Mouse (Mus musculus): Measurements from ENCODE around the gene Nav2. TPM values are rescaled to one million over a fixed set of nuclear protein-coding genes. Genes with fewer than 3 reads are reported as not detected.

Gene Nav2
- polyA plus RNA-seq, 1 experiment from 2014 or later: 19.7 TPM

- no peak overlapping the region for H3K27ac ChIP-seq (ENCODE audit: low read depth)
- TF ChIP-seq CTCF (IDR thresholded peaks at IDR 0.05; ENCODE audit: low read depth): no peak
- H3K36me3 ChIP-seq (ENCODE audit: insufficient read depth): no peaks in the 10 kb centered on the region
- ATAC-seq (ENCODE audit: insufficient read depth) (no peak), DNase-seq (no peak)
- 88% methylated on average over 3 of the region's 3 CpGs for WGBS
- H3K4me1 ChIP-seq (ENCODE audit: insufficient read depth): no peaks in the 10 kb centered on the region
- no peak overlapping the region for H3K4me2 ChIP-seq
- no peak overlapping the region for H3K4me3 ChIP-seq (ENCODE audit: low read depth, low read length)
- no peaks in the 10 kb centered on the region for H3K9me3 ChIP-seq (ENCODE audit: low read depth, low read length)
- no peak overlapping the region for H3K9ac ChIP-seq
- no peaks in the 10 kb centered on the region for H3K27me3 ChIP-seq (ENCODE audit: insufficient read depth, low read length)
These were observed 450.6 kb downstream of the Nav2 start for GRCm38 (mm10) chr7:49359120-49359519.

- no peak for TF ChIP-seq CTCF (IDR thresholded peaks at IDR 0.05; ENCODE audit: low read depth)
These were observed 452.1 kb downstream of the Nav2 start for GRCm38 (mm10) chr7:49360597-49360996.

GRCm38 (mm10) chr7:49361465-49362090, 453.1 kb downstream of the Nav2 start:
- no peak overlapping the region for H3K4me2 ChIP-seq
- no peaks in the 10 kb centered on the region for H3K36me3 ChIP-seq (ENCODE audit: insufficient read depth)
- no peak for TF ChIP-seq CTCF (IDR thresholded peaks at IDR 0.05; ENCODE audit: low read depth)
- H3K4me3 ChIP-seq (ENCODE audit: low read depth, low read length): no peak overlapping the region
- H3K9me3 ChIP-seq (ENCODE audit: low read depth, low read length): no peaks in the 10 kb centered on the region
- no peak for ATAC-seq (ENCODE audit: insufficient read depth)
- H3K27me3 ChIP-seq (ENCODE audit: insufficient read depth, low read length): no peaks in the 10 kb centered on the region
- H3K27ac ChIP-seq (ENCODE audit: low read depth): no peak overlapping the region
- 82% methylated on average over 9 of the region's 9 CpGs for WGBS
- no peak for DNase-seq
- H3K4me1 ChIP-seq (ENCODE audit: insufficient read depth): no peaks in the 10 kb centered on the region
- no peak overlapping the region for H3K9ac ChIP-seq

More at GRCm38 (mm10) chr7:49360597-49360996, 452.1 kb downstream of the Nav2 start:
- no peaks in the 10 kb centered on the region for H3K9me3 ChIP-seq (ENCODE audit: low read depth, low read length)
- no peaks in the 10 kb centered on the region for H3K4me1 ChIP-seq (ENCODE audit: insufficient read depth)
- no peak overlapping the region for H3K4me3 ChIP-seq (ENCODE audit: low read depth, low read length)
- no peak for DNase-seq
- 65% methylated on average over 3 of the region's 3 CpGs for WGBS
- no peaks in the 10 kb centered on the region for H3K27me3 ChIP-seq (ENCODE audit: insufficient read depth, low read length)
- no peak overlapping the region for H3K4me2 ChIP-seq
- no peak overlapping the region for H3K9ac ChIP-seq
- no peak for ATAC-seq (ENCODE audit: insufficient read depth)
- H3K27ac ChIP-seq (ENCODE audit: low read depth): no peak overlapping the region
- no peaks in the 10 kb centered on the region for H3K36me3 ChIP-seq (ENCODE audit: insufficient read depth)

GRCm38 (mm10) chr7:49364486-49365162, 456.1 kb downstream of the Nav2 start:
- Histone ChIP-seq H3K27me3 (ENCODE audit: insufficient read depth, low read length) (no peaks in the 10 kb centered on the region), H3K9me3 (ENCODE audit: low read depth, low read length) (no peaks in the 10 kb centered on the region), H3K4me3 (ENCODE audit: low read depth, low read length) (no peak overlapping the region), H3K27ac (ENCODE audit: low read depth) (no peak overlapping the region), H3K4me1 (ENCODE audit: insufficient read depth) (no peaks in the 10 kb centered on the region), H3K9ac (no peak overlapping the region), H3K4me2 (no peak overlapping the region), H3K36me3 (ENCODE audit: insufficient read depth) (no peaks in the 10 kb centered on the region)
- WGBS: 80% methylated on average over 13 of the region's 13 CpGs
- DNase-seq: no peak
- no peak for ATAC-seq (ENCODE audit: insufficient read depth)
- no peak for TF ChIP-seq CTCF (IDR thresholded peaks at IDR 0.05; ENCODE audit: low read depth)

GRCm38 (mm10) chr7:49368590-49368989, 460.1 kb downstream of the Nav2 start:
- ATAC-seq (ENCODE audit: insufficient read depth): no peak
- H3K27ac ChIP-seq (ENCODE audit: low read depth): no peak overlapping the region

GRCm38 (mm10) chr7:49369006-49369405, 460.5 kb downstream of the Nav2 start:
- Histone ChIP-seq H3K4me1 (ENCODE audit: insufficient read depth) (no peaks in the 10 kb centered on the region), H3K4me2 (no peak overlapping the region), H3K27me3 (ENCODE audit: insufficient read depth, low read length) (no peaks in the 10 kb centered on the region), H3K27ac (ENCODE audit: low read depth) (no peak overlapping the region), H3K9me3 (ENCODE audit: low read depth, low read length) (no peaks in the 10 kb centered on the region), H3K36me3 (ENCODE audit: insufficient read depth) (no peaks in the 10 kb centered on the region), H3K4me3 (ENCODE audit: low read depth, low read length) (no peak overlapping the region), H3K9ac (no peak overlapping the region)
- 46% methylated on average over 3 of the region's 3 CpGs for WGBS
- ATAC-seq (ENCODE audit: insufficient read depth) (no peak), DNase-seq (no peak)
- TF ChIP-seq CTCF (IDR thresholded peaks at IDR 0.05; ENCODE audit: low read depth): no peak

More at GRCm38 (mm10) chr7:49368590-49368989, 460.1 kb downstream of the Nav2 start:
- no peaks in the 10 kb centered on the region for H3K4me1 ChIP-seq (ENCODE audit: insufficient read depth)
- H3K4me2 ChIP-seq: no peak overlapping the region
- no peaks in the 10 kb centered on the region for H3K27me3 ChIP-seq (ENCODE audit: insufficient read depth, low read length)
- WGBS: 44% methylated on average over 5 of the region's 5 CpGs
- H3K36me3 ChIP-seq (ENCODE audit: insufficient read depth): no peaks in the 10 kb centered on the region
- no peak for DNase-seq
- no peaks in the 10 kb centered on the region for H3K9me3 ChIP-seq (ENCODE audit: low read depth, low read length)
- no peak overlapping the region for H3K4me3 ChIP-seq (ENCODE audit: low read depth, low read length)
- no peak for TF ChIP-seq CTCF (IDR thresholded peaks at IDR 0.05; ENCODE audit: low read depth)
- H3K9ac ChIP-seq: no peak overlapping the region

- Histone ChIP-seq H3K36me3 (ENCODE audit: insufficient read depth) (no peaks in the 10 kb centered on the region), H3K9me3 (ENCODE audit: low read depth, low read length) (no peaks in the 10 kb centered on the region), H3K4me2 (no peak overlapping the region), H3K27ac (ENCODE audit: low read depth) (no peak overlapping the region), H3K4me3 (ENCODE audit: low read depth, low read length) (no peak overlapping the region), H3K27me3 (ENCODE audit: insufficient read depth, low read length) (no peaks in the 10 kb centered on the region), H3K9ac (no peak overlapping the region), H3K4me1 (ENCODE audit: insufficient read depth) (peaks cover 4% of the 10 kb centered on the region; the same call in 1 of the 2 replicates)
- no peak for TF ChIP-seq CTCF (IDR thresholded peaks at IDR 0.05; ENCODE audit: low read depth)
- ATAC-seq (ENCODE audit: insufficient read depth): no peak
- DNase-seq: no peak
- WGBS: 80% methylated on average over 10 of the region's 10 CpGs
These were observed 461.4 kb downstream of the Nav2 start for GRCm38 (mm10) chr7:49369809-49370473.
